Mouse (Mus musculus): Measurements from ENCODE around the gene Ddb1.
A peak's percentile ranks its signal among the peaks of the same experiment; 100 is the strongest.
"Not testable (repeated sequence)": the region's sequence is repeated elsewhere in the genome, so short reads cannot be mapped to it uniquely, and the experiment has no call there.

Gene Ddb1

GRCm38 (mm10) chr19:10605293-10605900 is at the start of gene Ddb1, which contains the start of gene Tkfc:
Gene Ddb1, plus strand, starts transcription at chr19:10605327.
Gene Tkfc, minus strand, starts transcription at chr19:10605654.
- peak; percentile 99 for DNase-seq (ENCODE audit: low spot score in 2 of 2)

- peak; percentile 90 to 93 for DNase-seq (ENCODE audit: low spot score in 2 of 2)
Observed at GRCm38 (mm10) chr19:10555624-10556510, 49.3 kb upstream of the Ddb1 start, which contains the start of gene Tmem216. Gene Tmem216, minus strand, starts transcription at chr19:10556238.

GRCm38 (mm10) chr19:10557001-10557400 is 48.1 kb upstream of the Ddb1 start:
- DNase-seq (ENCODE audit: low spot score in 2 of 2) = no peak

- DNase-seq (ENCODE audit: low spot score in 2 of 2) = no peak
Observed at GRCm38 (mm10) chr19:10557430-10557829, 47.7 kb upstream of the Ddb1 start.

- not testable (repeated sequence) for DNase-seq (ENCODE audit: low spot score in 2 of 2)
Observed at GRCm38 (mm10) chr19:10557837-10558375, 47.2 kb upstream of the Ddb1 start.

GRCm38 (mm10) chr19:10560108-10560507 is 45.0 kb upstream of the Ddb1 start:
- no peak for DNase-seq (ENCODE audit: low spot score in 2 of 2)

- no peak for DNase-seq (ENCODE audit: low spot score in 2 of 2)
Observed at GRCm38 (mm10) chr19:10561558-10562314, 43.4 kb upstream of the Ddb1 start.

- DNase-seq (ENCODE audit: low spot score in 2 of 2) = no peak
Observed at GRCm38 (mm10) chr19:10562351-10562750, 42.8 kb upstream of the Ddb1 start.

GRCm38 (mm10) chr19:10564278-10564677 is 40.8 kb upstream of the Ddb1 start:
- DNase-seq (ENCODE audit: low spot score in 2 of 2) = no peak

- no peak for DNase-seq (ENCODE audit: low spot score in 2 of 2)
Observed at GRCm38 (mm10) chr19:10565217-10565616, 39.9 kb upstream of the Ddb1 start.

- no peak for DNase-seq (ENCODE audit: low spot score in 2 of 2)
Observed at GRCm38 (mm10) chr19:10569627-10570026, 35.5 kb upstream of the Ddb1 start.

GRCm38 (mm10) chr19:10576690-10577561 is 28.2 kb upstream of the Ddb1 start, which contains the start of the genes Cyb561a3 and Tmem138:
Gene Cyb561a3, plus strand, starts transcription at chr19:10577172.
Gene Tmem138, minus strand, starts transcription at chr19:10577362.
- DNase-seq (ENCODE audit: low spot score in 2 of 2) = peak; percentile 94 to 97

- no peak for DNase-seq (ENCODE audit: low spot score in 2 of 2)
Observed at GRCm38 (mm10) chr19:10580102-10580501, 25.0 kb upstream of the Ddb1 start.

GRCm38 (mm10) chr19:10580761-10581160 is 24.4 kb upstream of the Ddb1 start:
- no peak for DNase-seq (ENCODE audit: low spot score in 2 of 2)

GRCm38 (mm10) chr19:10581984-10582383 is 23.1 kb upstream of the Ddb1 start:
- no peak for DNase-seq (ENCODE audit: low spot score in 2 of 2)

- DNase-seq (ENCODE audit: low spot score in 2 of 2) = peak in 1 of 2 experiments; percentile 36
Observed at GRCm38 (mm10) chr19:10583550-10584146, 21.5 kb upstream of the Ddb1 start.

- DNase-seq (ENCODE audit: low spot score in 2 of 2) = no peak
Observed at GRCm38 (mm10) chr19:10585112-10585511, 20.0 kb upstream of the Ddb1 start.

GRCm38 (mm10) chr19:10587231-10587630 is 17.9 kb upstream of the Ddb1 start:
- DNase-seq (ENCODE audit: low spot score in 2 of 2) = no peak

- no peak for DNase-seq (ENCODE audit: low spot score in 2 of 2)
Observed at GRCm38 (mm10) chr19:10589127-10589857, 15.8 kb upstream of the Ddb1 start.

GRCm38 (mm10) chr19:10590301-10590700 is 14.8 kb upstream of the Ddb1 start:
- DNase-seq (ENCODE audit: low spot score in 2 of 2) = no peak
